Mouse (Mus musculus): ENCODE measurements at regions not wholly inside any gene's neighbourhood (a gene's known extent, or its start where the extent isn't known, plus 50 kb on each side); places are given as distances from the start of the nearest gene placed in this dataset.
"Not testable (repeated sequence)": the region's sequence is repeated elsewhere in the genome, so short reads cannot be mapped to it uniquely, and the experiment has no call there.

DNA sequence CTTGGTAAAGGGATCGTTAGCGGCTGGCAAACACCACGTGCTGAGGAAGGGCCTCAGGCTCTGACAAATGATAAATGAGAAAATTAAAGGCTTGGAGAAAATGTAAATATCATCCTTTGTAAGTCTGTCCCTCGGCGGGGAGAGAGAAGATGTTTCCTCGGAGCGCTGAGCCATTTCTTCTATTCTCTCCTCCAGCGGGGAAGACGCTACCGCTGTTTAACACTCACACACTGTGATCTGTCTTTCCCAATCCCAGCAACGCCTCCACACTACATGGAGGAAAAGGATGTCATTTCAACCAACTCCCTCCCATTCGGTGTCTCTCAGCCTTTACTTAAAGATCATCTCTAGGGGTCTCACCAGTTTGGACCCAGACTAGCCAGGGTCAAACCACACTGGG, 239.0 kb downstream of the Prex1 start:
- Histone ChIP-seq H3K9me3 (no peaks in the 10 kb centered on the region), H3K4me3 (no peak overlapping the region), H3K4me2 (no peak overlapping the region), H3K27ac (peak overlapping the region; percentile 74), H3K4me1 (replicated peaks) (peaks cover 44% of the 10 kb centered on the region), H3K27me3 (peaks cover 12% of the 10 kb centered on the region; the same call in 1 of the 2 replicates), H3K36me3 (no peaks in the 10 kb centered on the region), H3K9ac (no peak overlapping the region)
- no peak for ATAC-seq (ENCODE audit: low FRiP score)
- WGBS: 32% methylated on average over 12 of the region's 12 CpGs

DNA sequence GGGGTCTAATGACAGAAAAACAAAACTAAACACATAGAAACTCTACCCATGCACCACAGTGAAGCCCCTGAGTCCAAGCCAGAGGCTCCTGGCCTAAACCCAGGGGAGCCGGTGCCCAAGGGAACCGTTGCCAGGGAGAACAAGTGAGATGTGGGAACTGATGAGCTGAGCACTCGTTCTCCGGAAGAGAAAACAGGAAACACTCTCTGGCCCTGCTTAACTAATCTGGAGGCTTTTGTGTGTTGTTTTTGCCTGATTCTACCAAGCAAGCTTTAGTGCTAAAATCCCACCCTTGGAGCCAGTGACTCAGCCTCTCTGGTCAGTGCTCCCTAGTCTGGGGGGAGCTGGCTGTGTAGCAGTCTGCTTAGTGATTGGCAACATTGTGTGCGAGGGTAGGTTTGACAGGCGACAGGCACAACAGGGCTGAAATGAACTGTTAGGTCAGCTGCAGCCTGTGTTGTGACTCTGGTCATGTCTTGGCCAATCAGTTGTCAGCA, 242.3 kb downstream of the Prex1 start:
- Histone ChIP-seq H3K27me3 (peaks cover 14% of the 10 kb centered on the region; the same call in 1 of the 2 replicates), H3K4me1 (replicated peaks) (peaks cover 37% of the 10 kb centered on the region), H3K4me3 (no peak overlapping the region), H3K9me3 (no peaks in the 10 kb centered on the region), H3K27ac (peak overlapping the region; percentile 62; the same call in 1 of the 2 replicates), H3K36me3 (no peaks in the 10 kb centered on the region), H3K9ac (no peak overlapping the region), H3K4me2 (no peak overlapping the region)
- 51% methylated on average over 6 of the region's 6 CpGs for WGBS
- ATAC-seq (ENCODE audit: low FRiP score): peak; percentile 64

GRCm38 (mm10) chr2:166469046-166469593, 244.5 kb downstream of the Prex1 start:
- WGBS: 90% methylated on average over 9 of the region's 9 CpGs
- Histone ChIP-seq H3K9me3 (no peaks in the 10 kb centered on the region), H3K27ac (no peak overlapping the region), H3K4me2 (no peak overlapping the region), H3K4me1 (replicated peaks) (peaks cover 33% of the 10 kb centered on the region), H3K36me3 (no peaks in the 10 kb centered on the region), H3K9ac (no peak overlapping the region), H3K27me3 (peaks cover 11% of the 10 kb centered on the region; the same call in 1 of the 2 replicates), H3K4me3 (no peak overlapping the region)
- ATAC-seq (ENCODE audit: low FRiP score): no peak

- Histone ChIP-seq H3K9ac (no peak overlapping the region), H3K9me3 (no peaks in the 10 kb centered on the region), H3K36me3 (no peaks in the 10 kb centered on the region), H3K4me1 (replicated peaks) (peaks cover 23% of the 10 kb centered on the region), H3K27me3 (peaks cover 7% of the 10 kb centered on the region; the same call in 1 of the 2 replicates), H3K27ac (no peak overlapping the region), H3K4me3 (no peak overlapping the region), H3K4me2 (no peak overlapping the region)
- WGBS: 35% methylated on average over 7 of the region's 7 CpGs
- no peak for ATAC-seq (ENCODE audit: low FRiP score)
Observed at GRCm38 (mm10) chr2:166467137-166467536, 246.5 kb downstream of the Prex1 start.

DNA sequence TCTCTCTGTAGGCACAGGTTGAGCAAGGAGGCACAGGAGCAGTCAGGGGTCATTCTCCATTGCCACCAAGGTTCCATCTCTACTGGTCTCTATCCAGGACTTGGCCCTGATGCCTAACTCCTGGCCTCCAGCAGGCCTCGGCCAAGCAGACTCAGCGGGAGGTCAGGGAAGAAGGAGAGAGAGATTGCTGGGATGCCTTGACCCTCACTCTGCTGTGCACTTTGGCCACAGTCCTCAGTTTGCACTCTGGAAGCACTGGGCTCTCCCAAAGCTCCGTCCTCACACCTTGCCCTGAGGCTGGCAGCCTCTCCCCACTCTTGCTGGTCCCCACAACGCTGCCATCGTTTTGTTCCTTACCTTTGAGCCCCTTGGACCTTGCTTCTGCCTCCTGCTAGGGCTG, 248.1 kb downstream of the Prex1 start:
- Histone ChIP-seq H3K4me3 (no peak overlapping the region), H3K9ac (no peak overlapping the region), H3K27ac (no peak overlapping the region), H3K9me3 (no peaks in the 10 kb centered on the region), H3K4me1 (replicated peaks) (peaks cover 11% of the 10 kb centered on the region), H3K4me2 (no peak overlapping the region), H3K36me3 (no peaks in the 10 kb centered on the region), H3K27me3 (peaks cover 7% of the 10 kb centered on the region; the same call in 1 of the 2 replicates)
- WGBS: 79% methylated on average over 5 of the region's 5 CpGs
- ATAC-seq (ENCODE audit: low FRiP score): no peak

- no peak overlapping the region for H3K4me3 ChIP-seq
- no peaks in the 10 kb centered on the region for H3K9me3 ChIP-seq
- peaks cover 7% of the 10 kb centered on the region; the same call in 1 of the 2 replicates for H3K27me3 ChIP-seq
- WGBS: 87% methylated on average over 9 of the region's 9 CpGs
- H3K36me3 ChIP-seq: no peaks in the 10 kb centered on the region
- H3K9ac ChIP-seq: no peak overlapping the region
- H3K27ac ChIP-seq: no peak overlapping the region
- no peak overlapping the region for H3K4me2 ChIP-seq
- H3K4me1 ChIP-seq (replicated peaks): peaks cover 25% of the 10 kb centered on the region
- ATAC-seq (ENCODE audit: low FRiP score): no peak
Observed at GRCm38 (mm10) chr2:166463539-166463938, 250.1 kb downstream of the Prex1 start.

DNA sequence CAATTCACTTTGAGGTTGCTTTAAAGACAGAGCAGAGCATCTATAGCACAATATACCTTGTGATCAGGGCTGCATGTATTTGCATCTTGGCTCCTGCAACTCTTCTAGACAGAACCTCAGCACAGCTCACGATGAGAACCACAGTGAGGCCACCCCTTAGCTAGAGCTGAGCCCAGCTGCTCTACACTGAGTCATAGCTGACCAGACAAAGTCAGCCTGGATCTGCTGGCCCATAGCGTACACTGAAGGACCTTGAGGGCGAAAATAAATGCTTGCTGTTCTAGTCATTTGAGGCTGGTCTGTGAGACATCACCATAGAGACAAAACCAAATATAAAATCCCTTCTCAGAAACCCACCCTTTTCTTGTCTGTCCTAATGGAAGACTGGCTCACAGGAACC, 251.7 kb downstream of the Prex1 start:
- H3K4me2 ChIP-seq: no peak overlapping the region
- no peak overlapping the region for H3K4me3 ChIP-seq
- peaks cover 25% of the 10 kb centered on the region for H3K4me1 ChIP-seq (replicated peaks)
- no peak overlapping the region for H3K27ac ChIP-seq
- H3K9ac ChIP-seq: no peak overlapping the region
- H3K27me3 ChIP-seq: peaks cover 3% of the 10 kb centered on the region; the same call in 1 of the 2 replicates
- 93% methylated on average over 3 of the region's 3 CpGs for WGBS
- ATAC-seq (ENCODE audit: low FRiP score): no peak
- no peaks in the 10 kb centered on the region for H3K9me3 ChIP-seq
- H3K36me3 ChIP-seq: no peaks in the 10 kb centered on the region

DNA sequence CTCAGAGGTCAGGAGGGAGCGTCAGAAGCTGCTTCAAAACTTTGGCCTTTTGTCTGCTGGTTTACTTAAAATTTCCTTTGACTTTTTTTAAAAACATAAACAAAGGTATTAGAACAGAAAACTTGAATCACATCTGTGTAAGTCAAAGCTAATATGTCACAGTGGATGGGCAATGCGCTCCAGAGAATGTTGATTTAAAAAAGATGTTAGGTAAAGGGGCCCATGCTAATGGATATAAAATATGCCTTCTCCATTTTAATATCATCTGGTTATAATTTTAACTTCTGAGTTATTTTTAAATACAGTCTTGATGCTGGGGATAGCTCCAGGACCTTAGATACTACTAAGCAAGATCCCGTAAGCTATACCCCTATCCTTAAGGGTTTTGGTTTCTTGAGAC, 252.5 kb downstream of the Prex1 start:
- WGBS: 91% methylated on average over 3 of the region's 3 CpGs
- H3K4me2 ChIP-seq: no peak overlapping the region
- ATAC-seq (ENCODE audit: low FRiP score): no peak

DNA sequence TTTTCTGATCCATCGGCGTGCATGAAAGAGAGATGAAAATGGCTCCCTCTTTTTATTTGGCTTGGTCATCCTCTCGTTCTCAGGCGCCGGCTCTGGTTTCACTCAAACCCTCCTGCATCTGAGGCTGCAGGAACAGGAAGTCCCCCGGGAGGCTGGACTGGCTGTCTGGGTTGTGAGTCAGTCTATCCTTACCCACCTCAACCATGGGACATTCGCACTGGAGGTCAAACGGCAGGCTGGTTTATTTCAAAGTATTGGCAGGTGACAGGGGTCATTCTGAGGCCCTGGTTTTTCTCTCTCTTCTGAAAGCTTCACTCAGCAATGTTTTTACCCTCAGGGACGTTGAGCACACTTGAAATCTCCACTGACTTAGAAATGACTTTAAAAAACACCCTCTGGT, 253.7 kb downstream of the Prex1 start:
- no peak overlapping the region for H3K4me2 ChIP-seq
- H3K36me3 ChIP-seq: no peaks in the 10 kb centered on the region
- peaks cover 15% of the 10 kb centered on the region for H3K4me1 ChIP-seq (replicated peaks)
- 59% methylated on average over 9 of the region's 9 CpGs for WGBS
- H3K9ac ChIP-seq: no peak overlapping the region
- no peak for ATAC-seq (ENCODE audit: low FRiP score)
- 0 out of 2 replicates have a peak overlapping the region, but pooled peaks have one; percentile 41 for H3K27ac ChIP-seq
- no peak overlapping the region for H3K4me3 ChIP-seq
- no peaks in the 10 kb centered on the region for H3K9me3 ChIP-seq
- no peaks in the 10 kb centered on the region for H3K27me3 ChIP-seq

More for the DNA sequence above, 252.5 kb downstream of the Prex1 start:
- Histone ChIP-seq H3K4me3 (no peak overlapping the region), H3K27me3 (no peaks in the 10 kb centered on the region; the same call in 1 of the 2 replicates), H3K36me3 (no peaks in the 10 kb centered on the region), H3K27ac (no peak overlapping the region), H3K9me3 (no peaks in the 10 kb centered on the region), H3K4me1 (replicated peaks) (peaks cover 18% of the 10 kb centered on the region), H3K9ac (no peak overlapping the region)

GRCm38 (mm10) chr2:166458953-166459352, 254.7 kb downstream of the Prex1 start:
- H3K36me3 ChIP-seq: no peaks in the 10 kb centered on the region
- 89% methylated on average over 9 of the region's 9 CpGs for WGBS

DNA sequence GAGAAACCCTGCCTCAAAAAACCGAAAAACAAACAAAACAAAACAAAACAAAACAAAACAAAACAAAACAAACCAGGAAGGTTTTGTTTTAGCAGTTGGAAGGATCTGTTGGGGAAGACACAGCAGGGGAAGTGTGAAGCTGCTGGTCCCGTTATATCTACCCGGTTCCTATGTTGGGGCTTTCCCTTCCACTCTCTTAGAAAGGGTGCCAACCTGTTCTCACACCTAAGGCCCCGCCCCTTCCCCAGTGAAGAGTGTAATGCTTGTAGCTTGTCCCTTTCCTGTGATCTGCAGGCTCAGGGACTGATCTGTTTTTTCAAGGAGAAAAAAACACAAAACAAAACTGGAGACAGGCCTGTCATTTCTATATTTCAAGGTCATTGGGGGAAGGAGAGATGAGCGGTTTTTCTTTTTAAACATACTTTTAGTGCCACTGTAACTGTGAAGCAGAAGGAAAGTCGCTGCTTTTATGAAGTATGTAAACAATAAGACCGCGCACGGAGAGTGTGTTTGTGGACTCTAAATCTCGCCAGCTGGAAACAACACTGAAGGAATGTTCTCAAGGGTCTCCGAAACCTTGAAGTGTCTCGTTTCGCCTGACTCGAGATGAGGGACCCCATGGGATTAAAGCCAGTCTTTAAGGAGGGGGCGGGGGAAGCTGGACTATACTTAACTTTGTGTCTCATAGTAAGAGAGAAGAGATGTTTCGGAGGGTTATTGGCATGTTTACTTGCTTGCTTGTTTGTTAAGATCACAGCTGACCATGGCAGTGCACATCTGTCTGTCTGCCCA, 256.1 kb downstream of the Prex1 start:
- ATAC-seq (ENCODE audit: low FRiP score): no peak
- Histone ChIP-seq H3K27me3 (0 out of 2 replicates have a peak, but pooled peaks cover 3% of the 10 kb centered on the region), H3K36me3 (no peaks in the 10 kb centered on the region), H3K9me3 (no peaks in the 10 kb centered on the region), H3K4me1 (replicated peaks) (peaks cover 19% of the 10 kb centered on the region), H3K4me2 (no peak overlapping the region), H3K4me3 (no peak overlapping the region), H3K27ac (no peak overlapping the region), H3K9ac (no peak overlapping the region)
- 82% methylated on average over 16 of the region's 16 CpGs for WGBS

More at GRCm38 (mm10) chr2:166458953-166459352, 254.7 kb downstream of the Prex1 start:
- peaks cover 19% of the 10 kb centered on the region for H3K4me1 ChIP-seq (replicated peaks)
- ATAC-seq (ENCODE audit: low FRiP score): no peak
- no peak overlapping the region for H3K4me2 ChIP-seq
- H3K27me3 ChIP-seq: no peaks in the 10 kb centered on the region
- H3K9me3 ChIP-seq: no peaks in the 10 kb centered on the region
- no peak overlapping the region for H3K4me3 ChIP-seq
- peak overlapping the region; percentile 30; the same call in 1 of the 2 replicates for H3K27ac ChIP-seq
- H3K9ac ChIP-seq: no peak overlapping the region

GRCm38 (mm10) chr2:166454160-166454888, 259.3 kb downstream of the Prex1 start:
- not testable (repeated sequence) for H3K27me3 ChIP-seq; ATAC-seq (ENCODE audit: low FRiP score); H3K9ac ChIP-seq; H3K4me2 ChIP-seq; H3K4me3 ChIP-seq; H3K9me3 ChIP-seq; H3K36me3 ChIP-seq
- WGBS: 62% methylated on average over 2 of the region's 7 CpGs
- Histone ChIP-seq H3K27ac (0 out of 2 replicates have a peak overlapping the region, but pooled peaks have one; percentile 32), H3K4me1 (replicated peaks) (peaks cover 26% of the 10 kb centered on the region)
